Mouse (Mus musculus): ENCODE data around the gene Popdc2.
"Not testable (repeated sequence)": the region's sequence is repeated elsewhere in the genome, so short reads cannot be mapped to it uniquely, and the experiment has no call there.

Gene Popdc2

DNA sequence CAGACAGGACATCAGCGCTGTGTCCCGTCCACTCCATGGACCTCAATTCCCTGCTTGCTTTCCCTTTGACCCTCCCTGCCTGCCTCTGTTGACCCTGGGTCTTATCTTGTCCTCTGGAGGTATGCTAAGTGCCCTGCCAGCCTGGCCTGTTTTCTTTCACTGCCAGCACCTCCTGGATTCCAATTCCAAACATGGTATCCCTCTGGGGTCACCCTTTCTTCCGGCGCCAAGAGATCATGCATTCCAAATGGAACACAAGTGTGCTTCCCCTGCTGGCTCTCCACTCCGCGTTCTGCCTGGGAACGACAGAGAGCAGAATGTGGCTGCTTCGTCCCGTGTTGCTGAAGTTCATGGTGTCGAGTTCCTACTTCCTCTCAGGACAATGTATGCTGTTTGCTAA lies at the start of gene Popdc2:
Gene Popdc2 (plus strand): TSS at position 277 of the 400 bp plus-strand sequence.
- DNase-seq (ENCODE audit: low read depth in 1 of 2, low spot score in 2 of 2), result no peak

DNA sequence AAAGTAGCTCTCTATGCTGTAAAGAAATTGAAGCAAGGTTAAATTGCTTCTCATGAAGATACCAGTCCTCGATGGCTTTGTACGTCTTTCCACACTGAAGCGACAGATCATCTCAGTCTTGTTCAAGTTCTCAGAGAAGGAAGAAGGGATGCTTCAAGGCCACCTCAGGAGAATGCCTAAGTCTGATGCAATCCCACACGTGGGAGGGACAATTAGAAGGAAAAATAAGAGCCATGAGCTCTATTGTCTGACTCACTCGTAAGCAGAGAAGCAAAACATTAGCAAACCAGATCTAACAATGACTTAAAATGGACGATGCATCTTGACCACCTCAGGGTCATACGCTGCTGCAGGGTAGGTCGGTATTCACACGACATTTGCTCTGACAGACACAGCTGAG lies 43.5 kb upstream of the Popdc2 start:
- DNase-seq (ENCODE audit: low read depth in 1 of 2, low spot score in 2 of 2), result no peak

DNA sequence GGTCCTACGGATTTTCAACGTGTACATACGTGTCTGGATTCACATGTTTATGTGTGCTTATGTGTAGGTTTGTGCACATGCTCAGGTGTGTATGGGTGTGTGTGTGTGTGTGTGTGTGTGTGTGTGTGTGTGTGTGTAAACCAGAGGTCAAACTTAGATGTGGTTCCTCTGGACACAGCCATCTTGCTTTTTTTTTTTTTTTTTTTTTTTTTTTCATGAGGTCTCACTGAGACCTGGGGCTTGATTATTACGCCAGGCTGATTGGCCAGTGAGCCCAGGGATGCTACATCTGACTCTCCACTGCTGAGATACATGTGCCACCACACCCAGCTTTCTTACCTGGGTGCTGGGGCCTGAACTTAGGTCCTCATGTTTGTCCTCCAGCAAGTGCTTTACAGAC lies 42.9 kb upstream of the Popdc2 start:
- DNase-seq (ENCODE audit: low read depth in 1 of 2, low spot score in 2 of 2), result no peak

DNA sequence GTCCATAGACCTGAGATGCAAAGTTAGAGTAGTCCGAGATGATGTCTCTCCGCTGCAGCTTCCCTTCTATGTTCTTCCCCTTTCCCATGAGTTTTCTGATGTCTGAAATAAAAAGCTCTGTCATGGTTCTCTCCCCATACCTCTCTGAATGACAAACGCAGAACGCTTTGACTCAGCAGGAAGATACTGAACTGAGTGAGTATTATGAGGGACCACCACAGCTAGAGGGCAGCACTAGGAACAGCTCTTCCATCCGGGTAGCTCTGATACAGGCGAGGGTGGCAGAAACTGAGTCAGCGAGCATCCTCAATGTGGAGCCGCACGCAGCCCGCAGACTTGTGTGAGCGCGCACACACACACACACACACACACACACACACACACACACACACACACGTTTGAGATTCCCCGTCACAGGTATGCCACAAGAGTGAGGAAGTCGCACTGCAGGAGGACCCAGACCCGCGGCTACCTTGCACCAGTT lies 40.5 kb upstream of the Popdc2 start:
- DNase-seq (ENCODE audit: low read depth in 1 of 2, low spot score in 2 of 2), result peak in 1 of 2 experiments; percentile 6

DNA sequence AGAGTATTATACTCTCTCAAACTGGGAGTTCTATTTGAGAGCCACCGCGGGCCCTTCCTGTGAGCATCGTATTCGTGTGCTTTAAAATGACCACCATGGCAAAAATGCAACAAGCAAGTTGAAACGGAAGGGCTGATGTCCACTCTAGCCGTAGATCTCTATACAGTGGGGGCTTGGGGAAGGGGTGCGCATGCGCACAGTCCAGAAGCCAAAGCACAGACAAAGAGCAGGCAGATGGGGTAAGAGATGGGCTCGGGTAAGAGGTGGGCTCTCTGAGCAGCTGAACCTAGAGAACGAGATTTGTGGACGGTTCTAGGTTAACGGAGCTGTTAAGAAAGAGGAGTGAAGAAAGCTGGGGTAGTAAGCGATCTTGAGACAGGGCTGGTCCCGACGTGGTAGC lies 37.7 kb upstream of the Popdc2 start:
- DNase-seq (ENCODE audit: low read depth in 1 of 2, low spot score in 2 of 2), result no peak

DNA sequence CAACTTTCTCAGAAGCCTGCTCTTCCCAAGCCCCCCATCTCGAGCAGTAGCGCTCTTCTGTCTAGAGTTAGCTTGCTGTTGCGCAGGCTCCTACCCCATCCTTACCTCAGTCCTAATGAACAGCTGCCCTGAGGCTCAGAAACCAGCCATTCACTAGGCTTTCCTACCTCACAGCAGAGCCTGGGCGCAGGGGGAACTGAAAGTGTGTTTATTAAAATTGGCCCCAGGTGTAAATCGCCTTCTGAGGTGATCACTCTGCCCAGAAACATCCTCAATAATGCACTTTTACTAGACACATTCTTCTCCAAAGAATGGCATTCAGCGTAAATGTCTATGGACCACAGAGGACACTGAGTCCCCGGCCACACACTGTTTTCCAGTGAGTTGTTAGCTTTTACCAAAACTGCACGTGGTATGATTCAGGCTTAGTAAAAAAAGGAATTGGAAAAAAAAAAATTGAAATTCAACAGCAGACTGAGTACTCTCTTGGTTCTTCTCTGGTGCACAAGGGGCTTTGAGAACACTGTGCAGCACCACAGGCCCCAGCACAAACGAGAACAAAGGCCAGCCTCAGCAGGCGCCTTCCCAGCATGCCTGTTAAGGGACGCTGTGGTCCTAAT lies 35.1 kb upstream of the Popdc2 start:
- no peak for DNase-seq (ENCODE audit: low read depth in 1 of 2, low spot score in 2 of 2)

DNA sequence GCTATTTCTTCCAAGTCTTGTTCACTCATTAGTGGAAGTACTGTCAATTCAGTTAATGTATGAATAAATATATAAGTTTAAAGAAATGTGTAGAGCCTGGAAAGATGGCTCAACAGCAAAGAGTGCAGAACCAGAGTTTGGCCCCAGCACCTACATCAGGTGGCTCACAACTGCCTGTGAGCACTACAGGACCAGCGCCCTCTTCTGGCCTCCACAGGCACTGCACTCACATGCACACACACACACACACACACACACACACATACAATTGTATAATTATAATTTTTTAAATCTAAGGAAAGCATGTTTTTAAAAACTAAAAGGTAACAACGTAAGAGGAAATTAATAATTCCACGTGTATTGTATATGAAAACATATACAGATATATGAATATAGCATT lies 32.7 kb upstream of the Popdc2 start:
- DNase-seq (ENCODE audit: low read depth in 1 of 2, low spot score in 2 of 2), result no peak

DNA sequence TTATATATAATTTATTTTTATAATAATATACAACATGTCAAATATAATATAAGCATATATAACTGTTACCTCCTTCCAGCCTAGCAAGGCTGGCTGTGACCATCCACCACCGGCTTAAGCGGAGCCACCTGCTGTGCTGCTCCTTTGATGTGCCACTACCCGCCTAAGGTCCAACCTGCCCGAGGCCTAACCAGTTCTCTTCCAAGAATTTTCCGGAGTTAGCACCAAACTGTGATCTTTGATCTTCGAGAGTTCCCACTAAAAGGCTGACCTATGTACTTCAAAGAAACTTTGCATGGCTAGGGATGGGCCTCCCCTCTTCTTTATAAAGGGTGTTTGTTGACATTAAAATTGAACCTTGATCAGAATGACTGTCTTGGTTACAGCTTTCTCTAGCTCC lies 27.6 kb upstream of the Popdc2 start:
- DNase-seq (ENCODE audit: low read depth in 1 of 2, low spot score in 2 of 2), result no peak

DNA sequence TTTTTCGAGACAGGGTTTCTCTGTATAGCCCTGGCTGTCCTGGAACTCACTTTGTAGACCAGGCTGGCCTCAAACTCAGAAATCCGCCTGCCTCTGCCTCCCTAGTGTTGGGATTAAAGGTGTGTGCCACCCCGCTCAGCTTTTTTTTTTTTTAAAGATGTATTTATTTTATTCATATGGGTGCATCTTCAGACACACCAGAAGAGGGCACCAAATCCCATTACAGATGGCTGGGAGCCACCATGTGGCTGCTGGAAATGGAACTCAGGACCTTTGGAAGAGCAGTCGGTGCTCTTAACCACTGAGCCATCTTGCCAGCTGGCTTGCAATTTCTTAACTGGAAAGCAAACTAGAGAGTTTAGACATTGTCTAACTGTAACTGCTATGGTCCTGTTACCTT lies 23.9 kb upstream of the Popdc2 start:
- not testable (repeated sequence) for DNase-seq (ENCODE audit: low read depth in 1 of 2, low spot score in 2 of 2)

DNA sequence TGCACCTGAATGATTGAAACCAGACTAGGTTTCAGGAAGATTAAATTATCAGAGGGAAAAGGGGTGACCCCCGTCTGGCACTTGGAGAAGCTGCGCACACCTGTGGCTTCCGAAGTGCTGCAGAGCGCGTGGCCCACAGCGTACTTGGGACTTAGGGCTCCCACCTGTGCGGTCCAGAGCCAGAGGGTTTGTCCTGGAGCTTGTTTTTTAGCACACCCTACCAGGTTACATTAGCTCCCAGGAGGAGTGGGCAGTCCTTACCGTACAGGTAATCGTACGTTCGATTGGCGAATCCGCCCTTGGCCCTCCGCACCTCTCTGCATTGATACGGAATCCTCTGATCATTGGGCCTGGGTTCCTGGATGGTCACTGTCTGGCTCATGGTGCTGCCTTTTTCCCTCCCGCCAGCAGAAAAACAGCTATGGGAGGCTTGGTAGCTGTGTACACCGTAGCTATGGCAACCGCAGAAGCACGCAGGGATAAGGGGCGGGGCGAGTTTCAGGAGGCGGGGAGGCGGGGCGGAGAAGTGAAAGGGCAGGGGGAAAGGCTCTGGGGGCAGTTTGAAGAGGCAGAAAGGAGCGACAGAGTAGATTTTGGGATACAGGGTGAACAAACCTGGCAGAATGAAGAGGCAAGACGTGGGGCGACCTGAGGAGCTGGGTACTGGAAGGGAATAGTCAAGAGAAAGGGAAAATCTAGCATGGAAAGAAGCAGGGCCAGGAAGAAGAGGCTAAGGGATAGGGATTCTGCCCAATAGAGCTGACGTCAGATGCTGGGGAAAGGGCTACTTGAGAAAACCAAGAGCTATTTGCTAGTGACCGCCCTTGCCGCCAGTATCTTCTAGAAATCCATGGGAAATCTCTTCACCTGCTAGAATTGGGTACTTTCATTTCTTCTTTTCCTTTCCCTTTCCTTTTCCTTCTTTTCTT lies 20.3 kb upstream of the Popdc2 start, which contains the start of gene Maats1:
Gene Maats1 (minus strand): TSS at position 748 of the 929 bp plus-strand sequence.
- DNase-seq (ENCODE audit: low read depth in 1 of 2, low spot score in 2 of 2), result peak in 1 of 2 experiments; percentile 38

DNA sequence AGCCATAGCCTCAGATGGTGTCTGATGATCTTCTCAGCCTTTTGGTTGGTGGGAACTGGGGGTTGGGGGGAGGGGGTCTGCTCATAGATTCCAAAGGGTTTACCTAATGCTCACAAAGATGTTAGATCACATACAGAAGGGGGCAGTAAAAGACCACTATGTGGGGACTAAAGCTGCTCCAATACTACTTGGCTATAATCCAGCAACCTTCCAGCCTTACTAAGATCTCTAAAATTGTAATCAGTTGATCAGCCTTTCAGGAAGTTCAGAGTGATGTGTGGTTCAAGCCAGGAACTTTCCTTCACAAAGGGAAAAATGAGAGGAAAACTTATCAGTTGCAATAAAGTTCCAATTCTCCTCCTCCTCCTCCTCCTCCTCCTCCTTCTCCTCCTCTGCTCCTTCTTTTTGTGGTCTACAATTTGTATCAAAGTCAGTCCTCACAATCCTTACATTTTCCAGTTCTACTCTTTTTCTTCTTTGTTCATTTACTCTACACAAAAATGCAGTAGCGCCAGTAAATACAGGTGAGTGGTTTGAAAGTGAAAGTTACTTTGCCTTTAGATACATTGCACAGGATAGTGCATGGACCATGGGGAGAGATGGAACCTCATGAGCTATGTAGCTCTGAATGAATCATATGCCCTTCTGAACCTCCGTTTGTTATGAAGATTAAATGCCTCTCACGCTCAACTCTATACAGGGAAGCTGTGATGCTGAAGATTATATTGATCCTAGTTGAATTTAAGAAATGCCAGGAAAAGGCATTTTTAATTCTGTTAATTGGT lies 16.9 kb upstream of the Popdc2 start:
- DNase-seq (ENCODE audit: low read depth in 1 of 2, low spot score in 2 of 2), result no peak

DNA sequence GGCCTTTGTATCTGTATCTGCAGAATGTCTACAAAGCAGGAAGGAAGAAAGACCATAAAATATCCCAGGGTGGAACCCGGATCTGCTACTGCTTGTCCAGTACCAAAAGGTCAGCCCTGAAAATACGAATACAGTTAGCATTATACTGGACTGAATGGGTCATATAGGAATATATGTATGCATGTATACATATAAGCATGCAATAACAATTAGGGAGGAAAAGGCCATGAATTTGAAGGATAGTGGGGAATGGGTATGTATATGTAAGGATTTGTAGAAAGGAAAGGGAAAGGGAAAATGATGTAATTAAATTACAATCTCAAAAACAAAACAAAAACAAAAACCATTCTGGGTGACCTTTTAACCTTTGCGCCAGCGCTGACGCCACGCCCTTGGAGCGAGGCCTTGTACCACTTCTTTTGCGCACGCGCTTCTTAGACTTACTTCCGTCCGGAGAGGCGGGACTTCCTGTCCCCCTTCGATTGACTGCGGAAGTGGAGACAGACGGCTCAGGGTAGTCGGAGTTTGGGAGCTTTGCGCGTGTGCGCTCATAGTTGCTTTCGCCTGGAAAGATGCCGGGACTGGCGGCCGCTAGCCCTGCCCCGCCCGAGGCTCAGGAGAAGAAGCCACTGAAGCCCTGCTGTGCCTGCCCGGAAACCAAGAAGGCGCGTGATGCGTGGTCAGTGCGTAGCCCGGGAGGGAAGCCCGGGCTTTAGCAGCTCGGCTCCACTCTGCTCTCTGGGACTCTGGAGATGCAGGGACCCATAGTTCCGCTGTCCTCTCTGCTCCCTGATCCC lies 15.3 kb upstream of the Popdc2 start, which contains the start of the genes Cox17 and Gm21987:
Gene Cox17 (plus strand): TSS at position 463 of the 797 bp plus-strand sequence.
Gene Gm21987 (plus strand): TSS at position 512 of the 797 bp plus-strand sequence.
- DNase-seq (ENCODE audit: low read depth in 1 of 2, low spot score in 2 of 2), result peak; percentile 90 to 92

DNA sequence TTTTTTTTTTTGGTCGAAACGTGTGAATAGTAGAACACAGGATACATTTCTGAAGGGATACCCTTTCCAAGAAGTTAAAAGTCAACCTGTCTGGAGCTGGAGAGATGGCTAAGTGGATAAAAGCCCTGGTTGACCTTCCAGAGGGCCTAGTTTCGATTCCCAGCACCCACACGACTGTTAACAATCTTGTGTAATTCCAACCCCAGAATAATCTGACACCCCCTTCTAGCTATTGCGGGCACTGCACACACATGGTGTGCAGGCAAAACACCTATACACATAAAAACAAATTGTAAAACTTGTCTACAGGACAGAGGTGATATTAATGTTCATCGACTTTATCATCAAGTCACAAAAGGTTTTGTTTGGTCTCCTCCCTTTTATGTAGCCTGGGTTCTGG lies 14.4 kb upstream of the Popdc2 start:
- DNase-seq (ENCODE audit: low read depth in 1 of 2, low spot score in 2 of 2), result no peak

DNA sequence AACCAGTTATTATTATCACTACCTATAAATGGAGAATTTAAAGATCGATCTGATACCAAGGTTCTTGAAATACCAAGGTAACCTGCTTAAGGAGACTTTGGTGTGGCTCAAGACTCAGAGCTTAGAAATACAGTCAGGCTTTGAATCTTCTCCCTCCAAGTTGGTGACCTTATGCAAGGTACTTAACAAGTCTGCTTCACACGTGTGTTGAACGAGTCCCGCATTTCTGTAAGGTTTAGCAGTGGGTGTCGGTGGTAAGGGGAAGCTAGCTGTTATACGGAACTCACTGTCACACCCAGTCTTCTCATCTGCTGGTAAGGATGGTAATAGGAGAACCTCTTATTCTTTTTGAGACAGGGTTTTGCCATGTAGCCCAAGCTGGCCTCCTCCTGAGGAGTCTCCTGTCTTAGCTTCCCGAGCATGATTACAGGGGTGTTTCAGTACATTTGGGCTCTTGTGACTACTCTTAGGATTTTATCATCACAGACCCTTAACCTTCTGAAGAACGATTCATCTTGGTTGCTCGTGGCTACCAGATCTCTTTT lies 13.7 kb upstream of the Popdc2 start:
- DNase-seq (ENCODE audit: low read depth in 1 of 2, low spot score in 2 of 2), result no peak

DNA sequence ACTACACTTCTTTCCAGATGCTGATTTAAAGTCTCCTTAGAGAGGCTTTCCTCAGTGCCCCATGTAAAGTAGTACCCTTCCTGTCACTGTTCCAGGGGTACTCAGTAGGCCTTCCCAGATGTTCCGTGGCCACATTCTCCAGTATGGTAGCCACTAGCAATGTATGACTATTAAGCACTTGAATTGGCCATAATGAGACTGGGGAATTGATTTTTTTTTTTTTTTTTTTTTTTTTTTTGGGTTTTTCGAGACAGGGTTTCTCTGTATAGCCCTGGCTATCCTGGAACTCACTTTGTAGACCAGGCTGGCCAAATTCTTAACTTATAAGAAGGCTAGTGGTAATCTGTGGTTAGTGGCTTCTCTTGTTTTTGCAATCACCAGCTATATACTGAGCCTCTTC lies 12.1 kb upstream of the Popdc2 start:
- DNase-seq (ENCODE audit: low read depth in 1 of 2, low spot score in 2 of 2), result no peak

DNA sequence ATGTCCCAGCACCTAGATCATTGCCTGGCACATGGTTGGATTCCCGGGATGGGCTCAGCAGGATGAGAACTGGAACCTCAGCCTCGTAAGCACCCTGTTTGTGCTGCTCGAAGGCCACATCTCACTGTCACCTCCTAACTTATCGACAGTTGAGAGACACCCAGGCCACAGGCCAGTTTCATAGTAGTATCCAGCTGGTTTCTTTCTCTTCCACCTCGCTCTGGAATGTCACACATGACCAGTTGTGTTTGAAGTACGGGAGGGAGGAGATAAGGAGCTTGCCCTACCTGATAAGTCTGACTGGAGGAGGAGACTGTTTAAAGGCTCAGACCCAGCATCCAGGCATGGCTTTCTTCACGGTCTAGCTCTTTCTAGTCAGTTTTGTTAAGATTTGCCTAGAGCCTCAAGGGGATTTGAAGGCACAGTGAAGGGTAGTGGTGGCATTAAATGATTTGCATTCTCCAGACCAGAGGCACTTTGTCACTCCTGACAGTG lies 11.6 kb upstream of the Popdc2 start:
- DNase-seq (ENCODE audit: low read depth in 1 of 2, low spot score in 2 of 2), result no peak

DNA sequence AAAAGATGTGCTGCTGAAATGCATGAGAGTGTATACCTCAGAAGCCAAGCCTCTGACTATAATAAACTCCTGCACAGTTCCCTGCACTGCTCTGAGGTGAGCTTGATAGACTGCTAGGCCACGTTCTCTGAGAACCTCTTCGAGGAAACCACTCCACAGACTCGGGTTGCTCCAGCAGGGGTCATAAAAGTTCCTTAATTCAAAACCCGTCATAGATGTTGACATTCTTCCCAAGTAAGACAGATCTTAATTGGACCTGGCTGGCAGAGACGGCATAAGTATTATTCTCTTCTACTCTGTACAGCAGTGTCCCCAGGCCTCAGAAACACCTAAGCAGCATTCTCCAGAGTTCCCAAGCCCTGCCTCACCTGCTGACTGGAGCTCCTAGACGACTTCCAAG lies 11.1 kb upstream of the Popdc2 start:
- no peak for DNase-seq (ENCODE audit: low read depth in 1 of 2, low spot score in 2 of 2)

DNA sequence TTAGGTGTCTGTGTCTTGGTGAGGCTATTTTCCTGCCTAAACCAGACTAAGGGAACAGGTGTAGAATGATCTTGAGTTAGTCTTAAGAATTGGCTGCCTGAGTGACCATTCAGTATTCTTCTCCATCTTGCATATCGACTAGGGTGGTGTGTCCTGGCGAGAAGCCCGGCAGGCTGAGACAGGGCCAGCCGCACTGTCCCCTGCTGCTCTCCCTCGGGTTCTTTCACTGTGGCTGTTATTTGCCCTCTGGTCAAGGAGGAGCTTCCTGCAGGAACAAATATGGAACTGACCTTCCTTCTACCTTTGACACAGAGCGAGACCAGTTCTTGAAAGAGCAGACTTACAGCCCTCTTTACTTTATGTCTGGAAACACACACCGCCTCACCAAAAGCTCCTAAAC lies 10.0 kb upstream of the Popdc2 start:
- no peak for DNase-seq (ENCODE audit: low read depth in 1 of 2, low spot score in 2 of 2)

DNA sequence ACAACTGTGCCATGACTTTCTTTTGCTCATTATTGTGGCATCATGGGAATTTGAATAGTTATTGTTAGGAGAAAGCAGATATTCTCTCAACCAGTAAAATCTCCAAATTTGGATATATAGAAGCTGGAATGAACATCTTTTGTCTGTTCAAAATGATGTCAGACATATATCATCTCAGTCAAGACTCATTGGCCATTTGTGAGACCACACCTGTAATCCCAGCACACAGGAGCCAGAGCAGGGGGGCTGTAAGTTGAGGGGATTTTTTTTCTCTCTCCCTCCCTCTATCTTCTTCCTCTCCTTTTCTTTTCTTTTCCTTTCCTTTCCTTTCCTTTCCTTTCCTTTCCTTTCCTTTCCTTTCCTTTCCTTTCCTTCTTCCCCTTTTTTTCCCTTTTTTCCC lies 9.2 kb upstream of the Popdc2 start:
- DNase-seq (ENCODE audit: low read depth in 1 of 2, low spot score in 2 of 2), result no peak

DNA sequence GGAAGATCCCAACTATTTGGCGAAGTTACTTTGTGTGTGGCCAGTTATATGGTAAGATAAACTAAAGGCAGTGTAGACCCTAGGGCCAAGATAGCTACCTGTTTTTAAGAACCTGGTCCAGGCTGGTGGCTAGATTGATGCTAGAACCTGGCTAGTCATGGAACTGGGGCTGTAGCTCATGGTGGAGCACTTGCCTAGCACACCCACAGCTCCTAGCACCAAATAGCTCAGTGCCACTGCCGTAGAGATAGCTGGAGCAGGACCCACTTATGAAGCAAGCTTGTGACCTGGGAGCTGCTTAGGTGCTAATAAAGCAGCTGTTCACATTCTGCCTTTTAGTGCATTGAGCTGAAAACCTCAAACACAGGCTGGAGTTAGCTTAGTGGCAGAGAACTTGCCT lies 8.4 kb upstream of the Popdc2 start:
- no peak for DNase-seq (ENCODE audit: low read depth in 1 of 2, low spot score in 2 of 2)
